Mouse (Mus musculus) heart, embryonic 12.5 days (tissue): ENCODE measurements around the gene Hddc2. TPM values are rescaled to one million over a fixed set of nuclear protein-coding genes. Genes with fewer than 3 reads are reported as not detected.
"Not testable (repeated sequence)": the region's sequence is repeated elsewhere in the genome, so short reads cannot be mapped to it uniquely, and the experiment has no call there.

Experiments used
- ATAC-seq: fragments of 200-750 bp; cut with Nextera tagmentation; 2 replicates; pipeline ENCODE4 v1.8.0; 2017; ENCODE audit warnings: moderate TSS enrichment, moderate library complexity; ENCODE audit not compliant: insufficient number of reproducible peaks, low FRiP score
- H3K27ac ChIP-seq: fragments of 300-500 bp; sonication (generic); 2 replicates; pipeline ENCODE4 v1.5.1; 2016; ENCODE audit warnings: mild to moderate bottlenecking, moderate library complexity; ENCODE audit not compliant: poor library complexity, severe bottlenecking
- H3K27me3 ChIP-seq: fragments of 300-500 bp; sonication (generic); replicated peaks from 2 replicates; pipeline ENCODE4 v1.6.1; 2016; ENCODE audit warnings: mild to moderate bottlenecking, moderate library complexity
- H3K36me3 ChIP-seq: fragments of 300-500 bp; sonication (generic); 2 replicates; pipeline ENCODE4 v1.6.1; 2016; ENCODE audit warnings: mild to moderate bottlenecking, moderate library complexity
- H3K4me1 ChIP-seq: fragments of 300-500 bp; sonication (generic); replicated peaks from 2 replicates; pipeline ENCODE4 v1.6.1; 2016; ENCODE audit warnings: mild to moderate bottlenecking
- H3K4me2 ChIP-seq: fragments of 300-500 bp; sonication (generic); 2 replicates; pipeline ENCODE4 v1.6.1; 2016; ENCODE audit warnings: mild to moderate bottlenecking, moderate library complexity
- H3K4me3 ChIP-seq: fragments of 300-500 bp; sonication (generic); 2 replicates; pipeline ENCODE4 v1.5.1; 2016; ENCODE audit warnings: mild to moderate bottlenecking
- H3K9ac ChIP-seq: fragments of 300-500 bp; sonication (generic); 2 replicates; pipeline ENCODE4 v1.6.1; 2016; ENCODE audit warnings: mild to moderate bottlenecking, moderate library complexity
- H3K9me3 ChIP-seq: fragments of 300-500 bp; sonication (generic); replicated peaks from 2 replicates; pipeline ENCODE4 v1.6.1; 2016; ENCODE audit warnings: mild to moderate bottlenecking, moderate library complexity
- WGBS: fragments of 180-500 bp; shearing (Covaris S2); methylation state at CpG from one replicate; pipeline ENCODE4 v1.1.7; 2016; 5-methylcytosine and 5-hydroxymethylcytosine counted together
- polyA plus RNA-seq: library from polyadenylated mRNA; unstranded; fragments of >200 nt; fragmentation: Nextera tagmentation; extraction: Ambion mirVana; gene quantifications from 2 replicates; pipeline ENCODE4 v1.2.1, GENCODE M21; 2016

The Hddc2 gene
- polyA plus RNA-seq, 1 experiment from 2014 or later: 53.4 TPM

DNA sequence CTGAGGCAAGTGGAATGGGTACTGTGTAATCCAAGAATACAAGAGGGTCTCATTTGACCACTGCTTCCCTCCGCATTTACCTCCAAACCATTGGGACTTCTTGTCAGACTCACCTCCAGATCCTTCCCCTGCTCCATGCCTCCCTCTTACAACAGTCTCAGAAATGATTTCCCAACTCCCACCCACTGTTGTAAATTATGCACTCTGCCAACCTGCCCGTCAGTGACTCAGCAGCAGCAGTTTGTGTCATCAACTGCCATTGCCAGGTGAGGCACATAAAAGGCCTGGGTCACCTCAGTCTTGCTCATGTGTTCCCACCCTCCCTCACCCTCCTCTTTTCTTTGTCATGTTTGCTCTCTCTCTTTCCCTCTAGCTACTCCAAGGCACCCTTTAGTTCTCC, 41.0 kb downstream of the Hddc2 start:
- no peak for ATAC-seq
- WGBS: 81% methylated on average over 2 of the region's 2 CpGs

GRCm38 (mm10) chr10:31354886-31355461, 41.8 kb downstream of the Hddc2 start:
- no peak overlapping the region for H3K27ac ChIP-seq
- H3K27me3 ChIP-seq: no peaks in the 10 kb centered on the region
- no peaks in the 10 kb centered on the region for H3K4me1 ChIP-seq
- H3K36me3 ChIP-seq: no peaks in the 10 kb centered on the region
- no peak overlapping the region for H3K4me2 ChIP-seq
- H3K9me3 ChIP-seq: no peaks in the 10 kb centered on the region
- no peak overlapping the region for H3K4me3 ChIP-seq
- no peak for ATAC-seq
- no peak overlapping the region for H3K9ac ChIP-seq
- 74% methylated on average over 7 of the region's 7 CpGs for WGBS

More for the DNA sequence above, 41.0 kb downstream of the Hddc2 start:
- no peak overlapping the region for H3K4me2 ChIP-seq
- no peaks in the 10 kb centered on the region for H3K9me3 ChIP-seq
- H3K9ac ChIP-seq: no peak overlapping the region
- no peaks in the 10 kb centered on the region for H3K27me3 ChIP-seq
- no peak overlapping the region for H3K27ac ChIP-seq
- no peak overlapping the region for H3K4me3 ChIP-seq
- H3K4me1 ChIP-seq: no peaks in the 10 kb centered on the region
- H3K36me3 ChIP-seq: no peaks in the 10 kb centered on the region

- H3K4me3 ChIP-seq: no peak overlapping the region
- H3K4me1 ChIP-seq: no peaks in the 10 kb centered on the region
- H3K36me3 ChIP-seq: no peaks in the 10 kb centered on the region
- WGBS: 55% methylated on average over 4 of the region's 4 CpGs
- H3K9ac ChIP-seq: no peak overlapping the region
- 0 out of 2 replicates have a peak, but pooled peaks cover 4% of the 10 kb centered on the region for H3K9me3 ChIP-seq
- ATAC-seq: no peak
- no peak overlapping the region for H3K27ac ChIP-seq
- no peak overlapping the region for H3K4me2 ChIP-seq
- no peaks in the 10 kb centered on the region for H3K27me3 ChIP-seq
Observed at GRCm38 (mm10) chr10:31359749-31360148, 46.6 kb downstream of the Hddc2 start.

DNA sequence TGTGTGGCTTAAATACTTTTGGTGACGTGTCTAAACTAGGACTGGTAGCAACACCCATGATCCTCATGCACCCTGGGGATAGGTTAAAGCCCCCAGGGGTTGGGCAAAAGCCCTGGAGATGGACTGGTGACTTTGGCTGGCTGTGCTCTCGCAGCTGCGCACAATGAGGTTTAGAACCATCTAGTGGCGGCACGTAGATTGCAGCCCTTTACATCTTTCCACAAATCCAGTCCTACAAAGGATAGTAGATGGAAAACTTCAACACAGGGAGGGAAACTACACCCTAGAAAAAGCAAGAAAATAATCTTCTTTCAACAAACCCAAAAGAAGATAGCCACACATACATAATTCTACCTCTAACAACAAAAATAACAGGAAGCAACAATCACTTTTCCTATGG, 57.0 kb downstream of the Hddc2 start:
- not testable (repeated sequence) for H3K9me3 ChIP-seq, H3K9ac ChIP-seq, H3K27ac ChIP-seq, H3K4me1 ChIP-seq, H3K36me3 ChIP-seq, ATAC-seq, H3K27me3 ChIP-seq, H3K4me3 ChIP-seq, H3K4me2 ChIP-seq
- 6% methylated on average over 4 of the region's 5 CpGs for WGBS

Other genes with a start within 250 kb of the Hddc2 start
- 16.3 and 16.5 TPM in 2 replicates for gene Tpd52l1, start 132.6 kb downstream of the Hddc2 start, polyA plus RNA-seq